Mouse (Mus musculus): ENCODE results near the gene Rpl36. TPM values are rescaled to one million over a fixed set of nuclear protein-coding genes. Genes with fewer than 3 reads are reported as not detected.

Rpl36 gene
- polyA plus RNA-seq, 1 experiment from 2014 or later, result 1,576 TPM

DNA sequence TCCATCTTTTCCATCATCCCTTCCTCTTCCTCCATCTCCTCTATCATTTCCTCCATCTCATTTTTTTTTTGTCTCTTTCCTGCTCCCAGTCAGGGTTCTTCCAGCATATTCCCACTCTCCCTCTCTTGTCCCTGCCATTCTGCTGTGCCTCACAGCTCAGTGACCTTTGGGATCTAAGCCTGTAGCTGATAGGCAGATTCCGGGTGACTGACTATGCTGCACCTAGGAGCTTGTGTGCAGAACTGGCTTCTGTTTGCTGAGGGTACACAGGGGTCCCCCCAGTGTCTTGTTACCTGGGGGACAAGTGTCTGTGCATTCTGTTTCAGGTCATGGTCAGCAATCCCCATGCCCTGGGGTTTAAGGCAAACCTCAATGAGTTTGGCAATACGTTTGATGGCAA is 41.6 kb downstream of the Rpl36 start:
- H3K36me3 ChIP-seq (ENCODE audit: control insufficient read depth, insufficient read depth, low read length), result no peaks in the 10 kb centered on the region

DNA sequence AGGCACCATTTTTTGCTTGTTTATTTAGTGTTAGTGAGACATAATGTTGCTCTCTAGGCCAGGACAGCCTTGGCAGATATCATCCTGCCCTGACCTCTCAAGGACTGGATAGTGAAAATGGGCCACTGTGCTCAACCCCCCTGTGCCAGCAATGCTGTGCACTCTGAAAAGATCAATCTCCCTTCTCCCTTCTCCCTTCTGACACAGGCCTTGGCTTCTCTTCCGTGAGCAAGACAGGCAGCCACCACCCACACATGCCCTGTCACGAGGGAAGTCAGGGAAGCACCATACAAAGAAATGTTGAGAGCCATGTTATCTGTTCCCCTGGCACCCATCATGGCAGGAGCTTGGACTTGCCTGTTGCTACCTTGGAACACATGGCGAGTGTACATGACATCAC is 42.1 kb downstream of the Rpl36 start:
- ATAC-seq (no peak), DNase-seq (ENCODE audit: low spot score) (no peak)
- no peak overlapping the region for H3K9ac ChIP-seq (ENCODE audit: low read length)
- H3K27me3 ChIP-seq (replicated peaks; ENCODE audit: control insufficient read depth, insufficient read depth, low read length), result no peaks in the 10 kb centered on the region
- no peaks in the 10 kb centered on the region for H3K36me3 ChIP-seq (ENCODE audit: control insufficient read depth, insufficient read depth, low read length)
- no peak overlapping the region for H3K27ac ChIP-seq (ENCODE audit: low read depth, low read length)
- H3K4me1 ChIP-seq (ENCODE audit: control insufficient read depth, insufficient read depth, low read length), result no peaks in the 10 kb centered on the region
- H3K4me2 ChIP-seq (ENCODE audit: low read length), result no peak overlapping the region
- WGBS, result 89% methylated on average over 3 of the region's 3 CpGs
- no peaks in the 10 kb centered on the region for H3K9me3 ChIP-seq (replicated peaks; ENCODE audit: control insufficient read depth, low read length)
- H3K4me3 ChIP-seq (ENCODE audit: low read depth, low read length), result no peak overlapping the region

More for the DNA sequence above, 41.6 kb downstream of the Rpl36 start:
- Histone ChIP-seq H3K4me2 (ENCODE audit: low read length) (no peak overlapping the region), H3K27ac (ENCODE audit: low read depth, low read length) (no peak overlapping the region), H3K4me1 (ENCODE audit: control insufficient read depth, insufficient read depth, low read length) (no peaks in the 10 kb centered on the region), H3K9me3 (replicated peaks; ENCODE audit: control insufficient read depth, low read length) (no peaks in the 10 kb centered on the region), H3K27me3 (replicated peaks; ENCODE audit: control insufficient read depth, insufficient read depth, low read length) (no peaks in the 10 kb centered on the region), H3K4me3 (ENCODE audit: low read depth, low read length) (no peak overlapping the region), H3K9ac (ENCODE audit: low read length) (no peak overlapping the region)
- 72% methylated on average over 2 of the region's 2 CpGs for WGBS
- ATAC-seq (no peak), DNase-seq (ENCODE audit: low spot score) (no peak)

GRCm38 (mm10) chr17:56656171-56656570 is 43.0 kb downstream of the Rpl36 start:
- Histone ChIP-seq H3K4me3 (ENCODE audit: low read depth, low read length) (no peak overlapping the region), H3K4me1 (ENCODE audit: control insufficient read depth, insufficient read depth, low read length) (no peaks in the 10 kb centered on the region), H3K27ac (ENCODE audit: low read depth, low read length) (no peak overlapping the region), H3K9ac (ENCODE audit: low read length) (no peak overlapping the region), H3K4me2 (ENCODE audit: low read length) (no peak overlapping the region), H3K9me3 (replicated peaks; ENCODE audit: control insufficient read depth, low read length) (no peaks in the 10 kb centered on the region), H3K27me3 (replicated peaks; ENCODE audit: control insufficient read depth, insufficient read depth, low read length) (no peaks in the 10 kb centered on the region), H3K36me3 (ENCODE audit: control insufficient read depth, insufficient read depth, low read length) (no peaks in the 10 kb centered on the region)
- DNase-seq (ENCODE audit: low spot score), result no peak
- WGBS, result 88% methylated on average over 6 of the region's 6 CpGs
- no peak for ATAC-seq

GRCm38 (mm10) chr17:56663659-56664058 is 50.4 kb downstream of the Rpl36 start:
- Histone ChIP-seq H3K27ac (ENCODE audit: low read depth, low read length) (no peak overlapping the region), H3K4me3 (ENCODE audit: low read depth, low read length) (no peak overlapping the region), H3K9me3 (replicated peaks; ENCODE audit: control insufficient read depth, low read length) (no peaks in the 10 kb centered on the region), H3K4me2 (ENCODE audit: low read length) (no peak overlapping the region), H3K4me1 (ENCODE audit: control insufficient read depth, insufficient read depth, low read length) (0 out of 2 replicates have a peak, but pooled peaks cover 4% of the 10 kb centered on the region), H3K36me3 (ENCODE audit: control insufficient read depth, insufficient read depth, low read length) (no peaks in the 10 kb centered on the region), H3K9ac (ENCODE audit: low read length) (no peak overlapping the region), H3K27me3 (replicated peaks; ENCODE audit: control insufficient read depth, insufficient read depth, low read length) (no peaks in the 10 kb centered on the region)
- ATAC-seq (no peak), DNase-seq (ENCODE audit: low spot score) (no peak)
- WGBS, result 54% methylated on average over 3 of the region's 3 CpGs

Other genes with a start within 250 kb of the Rpl36 start
- 248 and 319 TPM in 2 replicates for gene Ptprs, start 136.9 kb upstream of the Rpl36 start, polyA plus RNA-seq (2014; fragmentation: Nextera tagmentation; extraction: Ambion mirVana)
- gene Znrf4, start 101.0 kb upstream of the Rpl36 start, polyA plus RNA-seq (2014; fragmentation: Nextera tagmentation; extraction: Ambion mirVana), result 0.14 TPM in 1 of 2 replicates, not detected in the other
- 0.36 and 0.57 TPM in 2 replicates for gene Gm20219, start 59.0 kb upstream of the Rpl36 start, polyA plus RNA-seq (2014; fragmentation: Nextera tagmentation; extraction: Ambion mirVana)
- 28.7 and 36.7 TPM in 2 replicates for gene Safb2, start 28.8 kb upstream of the Rpl36 start, polyA plus RNA-seq (2014; fragmentation: Nextera tagmentation; extraction: Ambion mirVana)
- gene Safb, start 28.6 kb upstream of the Rpl36 start, polyA plus RNA-seq (2014; fragmentation: Nextera tagmentation; extraction: Ambion mirVana), result 57.9 and 83.5 TPM in 2 replicates
- gene 2410015M20Rik, start 3.6 kb upstream of the Rpl36 start, polyA plus RNA-seq (2014; fragmentation: Nextera tagmentation; extraction: Ambion mirVana), result 192 and 251 TPM in 2 replicates
- gene Lonp1, start 13.5 kb downstream of the Rpl36 start, polyA plus RNA-seq (2014; fragmentation: Nextera tagmentation; extraction: Ambion mirVana), result 33.3 and 41.8 TPM in 2 replicates
- gene Catsperd, start 14.7 kb downstream of the Rpl36 start, polyA plus RNA-seq (2014; fragmentation: Nextera tagmentation; extraction: Ambion mirVana), result 1.2 and 1.3 TPM in 2 replicates
- 116 and 120 TPM in 2 replicates for gene Ranbp3, start 59.9 kb downstream of the Rpl36 start, polyA plus RNA-seq (2014; fragmentation: Nextera tagmentation; extraction: Ambion mirVana)
- gene Ndufa11, start 104.4 kb downstream of the Rpl36 start, polyA plus RNA-seq (2014; fragmentation: Nextera tagmentation; extraction: Ambion mirVana), result 490 and 613 TPM in 2 replicates
- 18.6 and 24.6 TPM in 2 replicates for gene Vmac, start 104.6 kb downstream of the Rpl36 start, polyA plus RNA-seq (2014; fragmentation: Nextera tagmentation; extraction: Ambion mirVana)
- 0.94 and 1.7 TPM in 2 replicates for gene Nrtn, start 144.1 kb downstream of the Rpl36 start, polyA plus RNA-seq (2014; fragmentation: Nextera tagmentation; extraction: Ambion mirVana)
- gene Dus3l, start 151.3 kb downstream of the Rpl36 start, polyA plus RNA-seq (2014; fragmentation: Nextera tagmentation; extraction: Ambion mirVana), result 48.2 and 57.3 TPM in 2 replicates
- gene Prr22, start 156.8 kb downstream of the Rpl36 start, polyA plus RNA-seq (2014; fragmentation: Nextera tagmentation; extraction: Ambion mirVana), result 0.42 and 0.52 TPM in 2 replicates
- 2.2 and 3.2 TPM in 2 replicates for gene Rfx2, start 217.6 kb downstream of the Rpl36 start, polyA plus RNA-seq (2014; fragmentation: Nextera tagmentation; extraction: Ambion mirVana)